Mouse (Mus musculus) cerebellum, adult 8-10 months (tissue): ENCODE measurements at regions not wholly inside any gene's neighbourhood (a gene's known extent, or its start where the extent isn't known, plus 50 kb on each side); places are given as distances from the start of the nearest gene placed in this dataset.

Source experiments
- DNase-seq: peaks from one replicate; pipeline ENCODE4 v3.0.0; 2022

DNA sequence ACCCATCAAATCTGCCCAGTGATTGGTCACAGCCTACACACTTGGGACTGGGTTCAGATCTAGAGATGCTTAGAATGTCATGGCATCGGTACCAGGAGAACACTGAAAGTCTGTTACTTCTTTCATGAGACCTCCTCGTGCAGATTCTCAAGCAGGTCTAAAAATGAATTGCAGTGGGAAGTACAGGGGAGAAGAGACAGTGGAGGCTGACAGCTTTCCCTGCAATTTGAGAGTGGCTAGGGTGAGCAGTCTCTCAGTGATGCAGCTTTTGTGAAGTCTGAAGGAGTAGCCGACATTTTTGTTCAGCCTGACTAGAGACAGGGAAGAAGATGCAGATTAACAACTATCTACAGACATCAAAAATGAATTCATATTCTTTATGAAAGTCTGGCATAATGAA lies 112.5 kb downstream of the Fam198b start:
- DNase-seq = no peak

GRCm38 (mm10) chr3:80002335-80002734 lies 118.0 kb downstream of the Fam198b start:
- no peak for DNase-seq

DNA sequence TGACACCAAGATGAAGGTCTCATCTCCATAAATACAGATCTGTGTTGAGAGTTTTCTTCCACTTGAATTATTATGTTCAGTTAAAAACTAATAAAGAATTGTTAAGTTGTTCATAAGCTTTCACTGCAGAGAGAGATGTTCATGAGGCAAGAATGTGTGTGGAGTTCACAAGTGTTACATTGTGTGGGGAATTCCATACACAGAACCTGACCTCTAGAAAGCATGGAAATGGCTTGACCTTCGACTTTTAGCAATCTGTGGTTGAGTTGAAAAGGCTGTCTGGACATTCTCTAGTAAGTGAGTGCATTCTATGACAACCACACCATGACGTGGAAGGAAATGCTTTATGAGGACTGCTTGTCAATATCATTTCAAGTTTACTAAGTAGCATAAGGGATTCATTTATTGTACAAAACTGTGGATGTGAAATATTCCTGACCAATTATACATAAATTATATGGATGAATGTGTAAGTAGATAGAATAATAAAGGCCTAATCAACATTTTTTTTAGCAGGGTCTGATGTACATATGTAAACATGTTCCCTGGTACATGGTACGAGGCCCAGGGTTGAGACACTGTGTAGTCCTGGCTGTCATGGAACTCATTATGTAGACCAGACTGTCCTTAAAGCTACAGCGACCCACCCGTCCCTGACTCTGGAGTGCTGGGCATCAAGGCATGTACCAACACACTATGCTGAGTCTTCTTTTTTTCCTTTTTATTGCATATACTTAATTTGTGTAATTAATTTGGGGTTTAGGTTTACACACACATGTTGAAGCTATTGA lies 119.2 kb downstream of the Fam198b start:
- DNase-seq = no peak

GRCm38 (mm10) chr3:80004556-80004955 lies 120.2 kb downstream of the Fam198b start:
- no peak for DNase-seq

DNA sequence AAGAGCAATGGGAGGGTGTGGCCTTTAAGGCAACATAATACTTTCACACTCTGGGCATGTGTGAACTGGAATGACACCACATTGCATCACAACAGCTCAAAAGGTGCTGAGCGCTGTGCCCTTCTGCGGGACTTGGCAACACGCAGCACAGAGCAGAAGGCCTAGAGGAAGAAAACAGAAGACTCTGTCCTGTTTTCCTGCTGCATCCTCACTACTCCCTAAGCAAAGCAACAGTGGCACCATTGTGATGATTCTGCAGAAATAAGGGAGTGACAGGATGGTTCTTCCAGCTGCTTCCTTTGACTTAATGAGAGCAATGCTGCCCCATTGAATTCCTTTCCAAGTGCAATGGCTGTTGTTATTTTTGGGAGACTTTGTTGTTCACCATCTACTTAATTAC lies 120.6 kb downstream of the Fam198b start:
- no peak for DNase-seq

GRCm38 (mm10) chr3:80005371-80005770 lies 121.0 kb downstream of the Fam198b start:
- DNase-seq = no peak

- no peak for DNase-seq
These were observed 121.9 kb downstream of the Fam198b start for GRCm38 (mm10) chr3:80006263-80006662.

- DNase-seq = no peak
These were observed 122.7 kb downstream of the Fam198b start for GRCm38 (mm10) chr3:80007006-80007405.

GRCm38 (mm10) chr3:80009275-80009674 lies 124.9 kb downstream of the Fam198b start:
- no peak for DNase-seq

DNA sequence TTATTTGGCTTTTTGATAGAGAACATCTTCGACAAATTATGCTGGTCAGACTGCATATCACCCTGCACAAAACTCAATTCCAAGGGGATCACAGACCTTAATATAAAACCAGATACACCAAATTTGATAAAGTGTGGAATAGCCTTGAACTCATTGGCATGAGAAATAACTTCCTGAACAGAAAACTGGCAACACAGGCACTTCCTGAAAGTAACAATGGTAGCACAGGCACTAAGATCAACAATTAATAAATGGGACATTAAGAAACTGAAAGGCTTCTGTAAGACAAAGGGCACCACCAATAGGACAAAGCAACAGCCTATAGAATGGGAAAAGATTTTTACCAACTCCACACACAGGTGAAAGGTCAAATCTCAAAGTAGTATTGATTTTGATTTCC lies 141.5 kb downstream of the Fam198b start:
- no peak for DNase-seq

- no peak for DNase-seq
These were observed 148.7 kb downstream of the Fam198b start for GRCm38 (mm10) chr3:80033071-80033470.

- DNase-seq = no peak
These were observed 154.3 kb downstream of the Fam198b start for GRCm38 (mm10) chr3:80038553-80039129.

GRCm38 (mm10) chr3:80042756-80043484 lies 158.6 kb downstream of the Fam198b start:
- no peak for DNase-seq

DNA sequence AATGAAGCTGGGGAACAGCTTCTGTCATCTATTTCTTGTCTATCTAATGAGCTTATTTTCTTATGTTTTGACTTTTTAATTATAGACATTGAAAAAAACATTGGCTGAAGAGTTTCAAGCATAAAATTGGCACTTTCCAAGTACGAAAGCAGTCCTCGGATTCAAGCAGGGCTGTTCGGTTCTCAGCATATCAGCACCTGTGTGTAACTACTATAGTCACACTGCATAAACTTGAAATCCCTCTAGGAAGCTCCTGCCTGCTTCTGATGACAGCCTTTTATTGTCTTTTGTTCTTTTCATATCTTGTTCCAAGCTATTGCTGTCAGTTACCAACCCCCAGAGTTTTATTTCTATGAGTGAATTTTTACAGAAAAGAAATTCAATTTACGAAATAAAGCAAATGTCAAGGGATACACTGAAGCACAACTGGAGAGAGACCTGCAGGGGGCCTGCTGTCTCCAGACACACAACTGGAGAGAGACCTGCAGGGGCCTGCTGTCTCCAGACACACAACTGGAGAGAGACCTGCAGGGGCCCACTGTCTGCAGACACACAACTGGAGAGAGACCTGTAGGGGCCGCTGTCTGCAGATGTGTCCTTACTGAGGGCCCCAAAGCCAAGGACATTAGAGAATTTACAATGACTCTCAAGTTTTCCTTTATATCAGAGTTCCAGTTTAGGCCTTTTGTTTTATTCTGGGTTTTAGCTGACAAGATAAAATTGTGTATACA lies 165.3 kb downstream of the Fam198b start:
- no peak for DNase-seq

- no peak for DNase-seq
These were observed 166.6 kb downstream of the Fam198b start for GRCm38 (mm10) chr3:80050920-80051319.

GRCm38 (mm10) chr3:80051963-80052362 lies 167.6 kb downstream of the Fam198b start:
- no peak for DNase-seq

GRCm38 (mm10) chr3:80052879-80053278 lies 168.5 kb downstream of the Fam198b start:
- DNase-seq = no peak

DNA sequence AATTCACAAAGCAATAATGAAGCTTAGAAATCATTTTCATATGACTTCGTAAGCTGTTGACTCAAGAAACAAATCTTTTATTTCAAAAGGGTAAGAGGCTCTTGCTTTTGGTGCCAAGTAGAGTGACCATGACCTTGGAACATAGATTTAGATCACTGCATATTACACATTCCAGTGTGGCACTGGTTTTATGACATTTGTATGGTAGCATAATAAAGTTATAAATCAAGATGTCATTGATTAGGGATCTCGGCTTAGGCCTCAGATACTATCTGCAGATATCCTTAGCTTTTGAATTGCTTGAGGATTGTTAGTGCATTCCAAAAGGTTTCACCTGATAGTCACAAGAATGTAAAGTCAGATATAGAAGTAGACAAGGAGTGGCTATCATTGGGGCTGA lies 169.1 kb downstream of the Fam198b start:
- no peak for DNase-seq

DNA sequence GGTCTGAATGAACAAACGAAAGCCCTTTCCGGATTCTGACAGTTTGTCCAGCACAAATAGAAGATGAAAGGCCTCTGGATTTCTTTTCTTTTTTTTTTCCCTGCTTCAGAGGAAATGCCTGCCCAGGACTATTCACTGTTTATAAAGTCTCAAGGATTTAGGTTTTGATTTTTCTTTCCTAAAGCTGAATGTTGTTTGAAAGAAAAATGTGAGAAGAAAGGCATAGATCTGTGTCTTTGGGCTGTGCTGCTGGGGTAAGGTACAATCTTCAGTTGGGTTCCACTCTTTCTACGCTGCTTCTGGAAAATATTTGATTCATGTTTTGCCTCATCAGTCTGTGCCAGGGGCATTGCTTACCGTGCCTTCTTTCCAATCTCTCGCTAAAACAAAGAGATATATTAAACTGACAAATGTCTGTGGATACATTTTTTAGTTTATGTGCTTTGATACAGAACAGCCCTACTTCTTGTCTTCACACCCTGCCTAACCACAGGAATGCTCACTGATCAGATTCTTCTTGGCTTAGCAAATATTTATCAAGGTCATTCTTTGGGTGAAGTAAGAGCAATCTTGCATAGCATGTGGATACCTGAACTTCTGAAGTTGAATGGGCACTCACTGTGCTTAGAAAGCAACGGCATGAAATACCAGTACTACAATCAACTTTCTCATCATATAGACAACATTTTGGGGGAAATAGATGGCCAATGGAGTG lies 172.5 kb downstream of the Fam198b start:
- no peak for DNase-seq

GRCm38 (mm10) chr3:80058722-80059121 lies 174.4 kb downstream of the Fam198b start:
- DNase-seq = peak; percentile 13

DNA sequence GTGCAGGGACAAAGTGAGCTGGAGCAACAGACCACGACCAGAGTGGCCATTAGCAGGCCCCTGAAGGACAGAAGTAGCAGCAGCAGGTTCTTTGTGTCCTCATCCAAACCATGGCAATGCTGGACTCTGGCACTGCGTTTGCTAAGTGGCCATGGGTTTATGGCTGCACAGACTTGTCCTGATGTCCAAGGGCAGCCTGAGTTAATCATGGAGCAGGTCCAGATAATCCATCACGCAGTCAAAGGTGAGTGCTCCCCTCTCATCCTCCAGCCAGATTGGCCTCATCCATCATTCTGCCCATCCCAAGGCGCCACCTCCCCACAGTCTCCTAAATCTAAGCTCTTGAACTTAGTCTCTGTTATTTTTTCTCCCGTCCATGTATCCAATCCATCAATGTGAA lies 186.4 kb downstream of the Fam198b start:
- no peak for DNase-seq

GRCm38 (mm10) chr3:80079801-80080418 lies 195.6 kb downstream of the Fam198b start:
- DNase-seq = peak; percentile 57
